In the genomic region with DNA sequence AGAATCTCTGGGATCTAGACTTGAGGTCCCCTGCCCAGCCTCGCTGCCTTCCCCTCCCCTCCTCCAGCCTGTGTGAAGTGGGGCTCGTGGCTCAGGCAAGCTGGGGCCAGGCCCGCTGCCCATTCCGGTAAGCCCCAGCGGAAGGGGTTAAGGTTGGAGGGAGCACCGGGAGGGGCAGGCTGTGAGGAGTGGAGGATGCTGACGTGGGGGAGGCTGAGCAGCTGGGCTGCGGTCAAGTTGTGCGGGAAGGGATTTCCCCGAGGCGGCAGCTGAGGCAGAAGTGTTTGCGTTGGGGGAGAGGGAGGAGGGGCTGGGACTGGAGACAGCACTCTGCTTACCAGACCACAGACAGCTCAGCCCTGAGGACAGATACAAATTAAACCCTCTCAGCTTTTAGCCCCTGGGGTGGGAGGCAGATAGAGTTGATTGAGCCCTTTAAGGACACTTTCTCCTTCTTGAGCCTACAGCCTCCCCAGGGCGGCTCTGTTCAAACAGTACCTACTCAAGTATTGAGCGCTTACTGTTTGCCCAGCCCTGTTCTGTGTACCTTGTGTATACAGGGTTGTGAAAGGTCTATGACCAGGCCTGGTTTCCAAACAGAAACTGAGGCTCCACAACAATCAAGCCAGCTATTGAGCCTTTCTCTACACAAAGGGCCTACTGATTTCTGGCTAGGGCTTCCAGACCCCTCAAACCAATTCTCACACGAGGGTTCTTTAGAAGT, we compare ENCODE assay signal across 8 mouse cellular contexts. TPM values are rescaled to one million over a fixed set of nuclear protein-coding genes. Genes with fewer than 3 reads are reported as not detected.
DNase-seq lines count a peak whose midpoint lies in the region; ATAC-seq lines count a peak whose summit lies in the region.

No protein-coding gene starts in this region.

- peaks cover 32% of the 10 kb centered on the region for H3K4me1 ChIP-seq in kidney, embryonic 16.5 days (ENCODE audit: insufficient read depth, low read length)

- peaks cover 11% of the 10 kb centered on the region for H3K27me3 ChIP-seq in kidney, embryonic 16.5 days (ENCODE audit: insufficient read depth, low read length)

- WGBS in kidney, embryonic 16.5 days: 9% methylated on average over 15 of the region's 15 CpGs

- H3K9ac ChIP-seq in kidney, embryonic 16.5 days (replicated peaks; ENCODE audit: low read length): peak overlapping the region; percentile 37

- peaks cover 4% of the 10 kb centered on the region; the same call in 1 of the 2 replicates for H3K9me3 ChIP-seq in kidney, embryonic 16.5 days (ENCODE audit: low read length)

- H3K27ac ChIP-seq in kidney, embryonic 16.5 days (ENCODE audit: low read length): peak overlapping the region; percentile 49; the same call in 1 of the 2 replicates

- peak overlapping the region; percentile 65 for H3K4me2 ChIP-seq in kidney, embryonic 16.5 days (replicated peaks; ENCODE audit: low read depth, low read length)

- DNase-seq in adrenal gland, postnatal 10 days: peak; percentile 53
- DNase-seq in adrenal gland, adult 8-10 months: no peak
- DNase-seq in embryo, embryonic 11 days: peak; percentile 72
- DNase-seq in heart, adult 8-10 months (ENCODE audit: low spot score): peak; percentile 68
- peak; percentile 91 for DNase-seq in lung, postnatal 36 days
- DNase-seq in retina, postnatal 1 day: peak; percentile 86
- DNase-seq in urinary bladder, postnatal 4 days (ENCODE audit: low spot score in 2 of 2): peak; percentile 68 to 72

- peak overlapping the region; percentile 52 for H3K4me3 ChIP-seq in kidney, embryonic 16.5 days (ENCODE audit: low read length)

- peak; percentile 69 for ATAC-seq in kidney, embryonic 16.5 days (ENCODE audit: low FRiP score, low TSS enrichment)

- H3K36me3 ChIP-seq in kidney, embryonic 16.5 days (ENCODE audit: insufficient read depth, low read length): no peaks in the 10 kb centered on the region

RNA-seq across cellular contexts. Expression of a gene that starts 5.0 kb away (rescaled TPM):
- total RNA-seq in adrenal gland, postnatal 10 days (2021): 10 to 100 TPM; 15.4 to 16.6 TPM
- total RNA-seq in adrenal gland, adult 8-10 months (2022): 10 to 100 TPM; 16.5 to 23.4 (median 21.9) TPM
- total RNA-seq in heart, adult 8-10 months (2022): 1 to 10 TPM; 2.1 to 4.4 (median 3.5) TPM
- polyA plus RNA-seq in kidney, embryonic 16.5 days (2015; fragmentation: Nextera tagmentation; extraction: Ambion mirVana): 3.3 and 3.9 TPM in 2 replicates

RNA-seq across cellular contexts. Expression of a gene that starts 20.9 kb away (rescaled TPM):
- total RNA-seq in adrenal gland, postnatal 10 days (2021): 1 to 10 TPM; 1.8 to 3.2 TPM
- total RNA-seq in adrenal gland, adult 8-10 months (2022): under 1 TPM in 1 of 4 experiments, not detected in 3; 0.43 TPM
- under 1 TPM in 2 of 4 experiments, not detected in 2; 0.37 to 0.76 TPM for total RNA-seq in heart, adult 8-10 months (2022)
- 9.4 and 12.2 TPM in 2 replicates for polyA plus RNA-seq in kidney, embryonic 16.5 days (2015; fragmentation: Nextera tagmentation; extraction: Ambion mirVana)

RNA-seq across cellular contexts. Expression of a gene that starts 34.3 kb away (rescaled TPM):
- not detected for total RNA-seq in adrenal gland, postnatal 10 days (2021)
- total RNA-seq in adrenal gland, adult 8-10 months (2022): under 1 TPM in 2 of 4 experiments, not detected in 2; 0.28 to 0.35 TPM
- not detected for total RNA-seq in heart, adult 8-10 months (2022)
- polyA plus RNA-seq in kidney, embryonic 16.5 days (2015; fragmentation: Nextera tagmentation; extraction: Ambion mirVana): not detected in 2 replicates

RNA-seq across cellular contexts. Expression of a gene that starts 43.6 kb away (rescaled TPM):
- total RNA-seq in adrenal gland, postnatal 10 days (2021): under 1 TPM in 1 of 2 experiments, not detected in 1; 0.18 TPM
- under 1 TPM in 1 of 4 experiments, not detected in 3; 0.31 TPM for total RNA-seq in adrenal gland, adult 8-10 months (2022)
- under 1 TPM in 1 of 4 experiments, not detected in 3; 0.27 TPM for total RNA-seq in heart, adult 8-10 months (2022)
- 0.15 TPM in 1 of 2 replicates, not detected in the other for polyA plus RNA-seq in kidney, embryonic 16.5 days (2015; fragmentation: Nextera tagmentation; extraction: Ambion mirVana)

RNA-seq across cellular contexts. Expression of a gene that starts 46.7 kb away (rescaled TPM):
- total RNA-seq in adrenal gland, postnatal 10 days (2021): 10 to 100 TPM; 62.4 to 75.1 TPM
- total RNA-seq in adrenal gland, adult 8-10 months (2022): 10 to 100 TPM; 50.3 to 63.5 (median 55.3) TPM
- 100 to 1,000 TPM; 185 to 199 (median 197) TPM for total RNA-seq in heart, adult 8-10 months (2022)
- polyA plus RNA-seq in kidney, embryonic 16.5 days (2015; fragmentation: Nextera tagmentation; extraction: Ambion mirVana): 280 and 309 TPM in 2 replicates
